Mouse (Mus musculus): Measurements from ENCODE around the gene Zfp512.
"Not testable (repeated sequence)": the region's sequence is repeated elsewhere in the genome, so short reads cannot be mapped to it uniquely, and the experiment has no call there.

Gene Zfp512

GRCm38 (mm10) chr5:31451878-31452561 is at the start of gene Zfp512:
TSS of gene Zfp512 (plus strand) at chr5:31452431.
- peak; percentile 93 for DNase-seq (ENCODE audit: low spot score)

GRCm38 (mm10) chr5:31434727-31435126 is 17.5 kb upstream of the Zfp512 start:
- not testable (repeated sequence) for DNase-seq (ENCODE audit: low spot score)

- DNase-seq (ENCODE audit: low spot score) = no peak
Measured at GRCm38 (mm10) chr5:31451336-31451735, 895 bp upstream of the Zfp512 start.

GRCm38 (mm10) chr5:31452562-31452878 is 289 bp downstream of the Zfp512 start:
- DNase-seq (ENCODE audit: low spot score) = no peak

GRCm38 (mm10) chr5:31452886-31453410 is 717 bp downstream of the Zfp512 start:
- no peak for DNase-seq (ENCODE audit: low spot score)

GRCm38 (mm10) chr5:31467798-31468197 is 15.6 kb downstream of the Zfp512 start:
- DNase-seq (ENCODE audit: low spot score) = no peak

- no peak for DNase-seq (ENCODE audit: low spot score)
Measured at GRCm38 (mm10) chr5:31469711-31470110, 17.5 kb downstream of the Zfp512 start.

- peak; percentile 83 for DNase-seq (ENCODE audit: low spot score)
Measured at GRCm38 (mm10) chr5:31470334-31470733, 18.1 kb downstream of the Zfp512 start.

GRCm38 (mm10) chr5:31480536-31480935 is 28.3 kb downstream of the Zfp512 start:
- DNase-seq (ENCODE audit: low spot score) = no peak

- no peak for DNase-seq (ENCODE audit: low spot score)
Measured at GRCm38 (mm10) chr5:31485440-31485839, 33.2 kb downstream of the Zfp512 start, which contains the start of gene 4930548H24Rik. TSS of gene 4930548H24Rik (plus strand) at chr5:31485740.

GRCm38 (mm10) chr5:31487889-31488288 is 35.7 kb downstream of the Zfp512 start:
- DNase-seq (ENCODE audit: low spot score) = no peak

GRCm38 (mm10) chr5:31489116-31489769 is 37.0 kb downstream of the Zfp512 start:
- DNase-seq (ENCODE audit: low spot score) = no peak

- no peak for DNase-seq (ENCODE audit: low spot score)
Measured at GRCm38 (mm10) chr5:31492031-31492430, 39.8 kb downstream of the Zfp512 start.

- peak; percentile 92 for DNase-seq (ENCODE audit: low spot score)
Measured at GRCm38 (mm10) chr5:31494513-31495297, 42.5 kb downstream of the Zfp512 start, which contains the start of gene Gpn1. TSS of gene Gpn1 (plus strand) at chr5:31494741.

GRCm38 (mm10) chr5:31504843-31505242 is 52.6 kb downstream of the Zfp512 start:
- DNase-seq (ENCODE audit: low spot score) = no peak

- no peak for DNase-seq (ENCODE audit: low spot score)
Measured at GRCm38 (mm10) chr5:31512481-31512880, 60.2 kb downstream of the Zfp512 start.

- DNase-seq (ENCODE audit: low spot score) = no peak
Measured at GRCm38 (mm10) chr5:31520556-31520955, 68.3 kb downstream of the Zfp512 start.

GRCm38 (mm10) chr5:31526354-31527116 is 74.3 kb downstream of the Zfp512 start, which contains the start of gene Slc4a1ap:
TSS of gene Slc4a1ap (plus strand) at chr5:31526995.
- DNase-seq (ENCODE audit: low spot score) = peak; percentile 86

GRCm38 (mm10) chr5:31527117-31527680 is 75.0 kb downstream of the Zfp512 start:
- no peak for DNase-seq (ENCODE audit: low spot score)

GRCm38 (mm10) chr5:31527707-31528106 is 75.5 kb downstream of the Zfp512 start, which contains the start of gene Supt7l:
TSS of gene Supt7l (minus strand) at chr5:31527807.
- not testable (repeated sequence) for DNase-seq (ENCODE audit: low spot score)

- no peak for DNase-seq (ENCODE audit: low spot score)
Measured at GRCm38 (mm10) chr5:31528560-31528959, 76.3 kb downstream of the Zfp512 start.
